In genomic region chr9:89211065-89211858, GRCm38 (mm10) we compare ENCODE assay signal across 8 mouse cellular contexts. TPM values are rescaled to one million over a fixed set of nuclear protein-coding genes. Genes with fewer than 3 reads are reported as not detected.
DNase-seq lines count a peak whose midpoint lies in the region; ATAC-seq and TF ChIP-seq lines count a peak whose summit lies in the region.
"Not testable (repeated sequence)": the region's sequence is repeated elsewhere in the genome, so short reads cannot be mapped to it uniquely, and the experiment has no call there.

No protein-coding gene starts in this region.

- not testable (repeated sequence) for H3K36me3 ChIP-seq in hindbrain, embryonic 12.5 days; lung, embryonic 14.5 days (ENCODE audit: insufficient read depth); thymus, adult 2 months (ENCODE audit: control insufficient read depth, insufficient read depth, low read length)

- not testable (repeated sequence) for H3K9me3 ChIP-seq in hindbrain, embryonic 12.5 days (replicated peaks); lung, embryonic 14.5 days (ENCODE audit: low read depth, low read length)

- H3K4me1 ChIP-seq in hindbrain, embryonic 12.5 days; lung, embryonic 14.5 days (ENCODE audit: insufficient read depth); thymus, adult 2 months (replicated peaks; ENCODE audit: control insufficient read depth, insufficient read depth, low read length): not testable (repeated sequence)

- peak overlapping the region; percentile 28 for H3K4me3 ChIP-seq in hindbrain, embryonic 12.5 days
- peak overlapping the region; percentile 29 for H3K4me3 ChIP-seq in lung, embryonic 14.5 days (ENCODE audit: low read depth, low read length)
- H3K4me3 ChIP-seq in thymus, adult 2 months (ENCODE audit: control insufficient read depth, insufficient read depth, low read length): peak overlapping the region; percentile 43

- peak; percentile 17 for DNase-seq in MEL-GATA-1-ER (ENCODE audit: extremely low read depth, low read depth)
- DNase-seq in cerebellum, postnatal 14 days: peak; percentile 89 to 94
- DNase-seq in frontal cortex, postnatal 36 days (ENCODE audit: low spot score in 2 of 2): peak; percentile 97 to 98
- DNase-seq in layer of hippocampus, adult 9-11 months: peak; percentile 95
- DNase-seq in lung, embryonic 14.5 days: peak; percentile 12
- DNase-seq in thymus, adult 2 months: peak; percentile 82

- peak overlapping the region; percentile 64; the same call in 1 of the 2 replicates for H3K27ac ChIP-seq in hindbrain, embryonic 12.5 days
- peak overlapping the region; percentile 60; the same call in 1 of the 2 replicates for H3K27ac ChIP-seq in lung, embryonic 14.5 days (ENCODE audit: low read depth)
- H3K27ac ChIP-seq in thymus, adult 2 months (ENCODE audit: control insufficient read depth, insufficient read depth, low read length): peak overlapping the region; percentile 71; the same call in 1 of the 2 replicates

- ATAC-seq in hindbrain, embryonic 12.5 days (ENCODE audit: low FRiP score): peak; percentile 97
- peak; percentile 95 for ATAC-seq in lung, embryonic 14.5 days (ENCODE audit: insufficient read depth)
- peak; percentile 88 for ATAC-seq in neutrophil, adult 5-6 weeks (ENCODE audit: extremely low read depth, insufficient number of reproducible peaks, low FRiP score, poor library complexity, severe bottlenecking)

- TF ChIP-seq CTCF in lung, embryonic 14.5 days (IDR thresholded peaks at IDR 0.05; ENCODE audit: low read depth); thymus, adult 2 months (IDR thresholded peaks at IDR 0.05; ENCODE audit: borderline replicate concordance, control insufficient read depth, extremely low read depth, insufficient read depth, low read length, poor library complexity): not testable (repeated sequence)

- TF ChIP-seq POLR2A in thymus, adult 2 months (IDR thresholded peaks at IDR 0.05; ENCODE audit: control insufficient read depth, extremely low read depth, insufficient read depth, low read length, poor library complexity): not testable (repeated sequence)

- peak overlapping the region; percentile 33 for H3K4me2 ChIP-seq in hindbrain, embryonic 12.5 days (replicated peaks)
- H3K4me2 ChIP-seq in lung, embryonic 14.5 days: peak overlapping the region; percentile 46

- not testable (repeated sequence) for H3K9ac ChIP-seq in hindbrain, embryonic 12.5 days; lung, embryonic 14.5 days

- 7% methylated on average over 10 of the region's 44 CpGs for WGBS in hindbrain, embryonic 12.5 days
- 3% methylated on average over 17 of the region's 44 CpGs for WGBS in lung, embryonic 14.5 days
- 3% methylated on average over 22 of the region's 44 CpGs for WGBS in thymus, adult 2 months

- not testable (repeated sequence) for H3K27me3 ChIP-seq in hindbrain, embryonic 12.5 days; lung, embryonic 14.5 days (ENCODE audit: insufficient read depth, low read length); thymus, adult 2 months (ENCODE audit: control insufficient read depth, insufficient read depth, low read length)

RNA-seq across cellular contexts. Expression of gene Mthfs, which starts 0.8 kb away (rescaled TPM):
- 17.4 and 22.4 TPM in 2 replicates for polyA plus RNA-seq in hindbrain, embryonic 12.5 days (2016; fragmentation: Nextera tagmentation; extraction: Ambion mirVana)
- 22.4 and 23.4 TPM in 2 replicates for polyA plus RNA-seq in lung, embryonic 14.5 days (2014; fragmentation: Nextera tagmentation; extraction: Ambion mirVana)
- 61.8 and 80.5 TPM in 2 replicates for total RNA-seq in neutrophil, adult 5-6 weeks (2017)
- polyA plus RNA-seq in thymus, adult 2 months (2012; rRNA removed): 5.7 and 7.8 TPM in 2 replicates

RNA-seq across cellular contexts. Expression of gene Gm29094, which starts 12.1 kb away (rescaled TPM):
- polyA plus RNA-seq in hindbrain, embryonic 12.5 days (2016; fragmentation: Nextera tagmentation; extraction: Ambion mirVana): 0.73 TPM in 1 of 2 replicates, not detected in the other
- 2.0 TPM in 1 of 2 replicates, not detected in the other for polyA plus RNA-seq in lung, embryonic 14.5 days (2014; fragmentation: Nextera tagmentation; extraction: Ambion mirVana)
- 0.98 TPM in 1 of 2 replicates, not detected in the other for total RNA-seq in neutrophil, adult 5-6 weeks (2017)
- polyA plus RNA-seq in thymus, adult 2 months (2012; rRNA removed): not detected in 2 replicates

RNA-seq across cellular contexts. Expression of gene Bcl2a1b, which starts 12.3 kb away (rescaled TPM):
- not detected in 2 replicates for polyA plus RNA-seq in hindbrain, embryonic 12.5 days (2016; fragmentation: Nextera tagmentation; extraction: Ambion mirVana)
- 4.3 and 4.6 TPM in 2 replicates for polyA plus RNA-seq in lung, embryonic 14.5 days (2014; fragmentation: Nextera tagmentation; extraction: Ambion mirVana)
- total RNA-seq in neutrophil, adult 5-6 weeks (2017): 42.9 and 65.7 TPM in 2 replicates
- 10.8 and 16.1 TPM in 2 replicates for polyA plus RNA-seq in thymus, adult 2 months (2012; rRNA removed)

Comparison
In these comparisons a context has a peak if more than half of its experiments do, and no peak if none do; other contexts are left out.
1. Peak in every context shown above with its lines: DNase-seq, ATAC-seq, H3K4me3 ChIP-seq and H3K27ac ChIP-seq.
2. DNase-seq: peak in every context shown above with its lines; median percentile 98 in frontal cortex, postnatal 36 days; 95 in layer of hippocampus, adult 9-11 months; 92 in cerebellum, postnatal 14 days; 82 in thymus, adult 2 months; 17 in MEL-GATA-1-ER; 12 in lung, embryonic 14.5 days.